Mouse (Mus musculus): ENCODE data around the gene Rbfox3.

Gene Rbfox3

GRCm38 (mm10) chr11:118663305-118663704, 248.1 kb downstream of the Rbfox3 start:
- TF ChIP-seq POU5F1 (IDR thresholded peaks at IDR 0.05; ENCODE audit: borderline replicate concordance, low read length) = no peak
- TF ChIP-seq NANOG (IDR thresholded peaks at IDR 0.05; ENCODE audit: borderline replicate concordance, low read length) = no peak
- TF ChIP-seq CTCF (conservative IDR thresholded peaks at IDR 0.05; ENCODE audit: low read length) = no peak

DNA sequence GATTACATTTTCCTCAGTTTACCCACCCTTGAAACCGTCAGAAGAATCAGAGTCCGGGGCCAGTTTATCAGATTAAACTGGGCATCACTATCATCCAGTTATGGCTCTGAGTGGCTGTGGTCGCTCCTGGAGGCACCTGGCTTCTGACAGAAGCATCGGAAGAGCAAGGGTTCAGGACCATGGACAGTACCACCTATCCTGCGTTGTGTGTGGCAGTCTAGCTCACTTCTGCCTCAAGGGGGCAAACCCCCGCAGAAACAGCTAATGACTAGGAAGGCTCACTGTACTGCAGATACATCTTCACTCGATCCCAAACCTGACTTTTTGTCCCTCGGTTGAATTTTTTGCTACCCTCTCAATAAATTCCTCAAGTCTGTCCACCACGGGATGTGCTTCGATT, 252.1 kb downstream of the Rbfox3 start:
- Histone ChIP-seq H3K4me3 (replicated peaks; ENCODE audit: low read length) (no peak overlapping the region), H3K4me1 (replicated peaks; ENCODE audit: low read depth, low read length) (peaks cover 12% of the 10 kb centered on the region; the same call in 1 of the 2 replicates), H3K27me3 (ENCODE audit: insufficient read depth, low read length) (peaks cover 23% of the 10 kb centered on the region), H3K9me3 (ENCODE audit: low read length) (no peaks in the 10 kb centered on the region), H3K36me3 (ENCODE audit: insufficient read depth, low read length) (no peaks in the 10 kb centered on the region)
- TF ChIP-seq NANOG (IDR thresholded peaks at IDR 0.05; ENCODE audit: borderline replicate concordance, low read length) (no peak), CTCF (conservative IDR thresholded peaks at IDR 0.05; ENCODE audit: low read length) (peak; percentile 28; the same call in 1 of the 2 replicates), POU5F1 (IDR thresholded peaks at IDR 0.05; ENCODE audit: borderline replicate concordance, low read length) (no peak)

More at GRCm38 (mm10) chr11:118663305-118663704, 248.1 kb downstream of the Rbfox3 start:
- peaks cover 23% of the 10 kb centered on the region for H3K27me3 ChIP-seq (ENCODE audit: insufficient read depth, low read length)
- no peaks in the 10 kb centered on the region for H3K9me3 ChIP-seq (ENCODE audit: low read length)
- peaks cover 12% of the 10 kb centered on the region for H3K4me1 ChIP-seq (replicated peaks; ENCODE audit: low read depth, low read length)
- H3K4me3 ChIP-seq (replicated peaks; ENCODE audit: low read length) = no peak overlapping the region
- H3K36me3 ChIP-seq (ENCODE audit: insufficient read depth, low read length) = no peaks in the 10 kb centered on the region

DNA sequence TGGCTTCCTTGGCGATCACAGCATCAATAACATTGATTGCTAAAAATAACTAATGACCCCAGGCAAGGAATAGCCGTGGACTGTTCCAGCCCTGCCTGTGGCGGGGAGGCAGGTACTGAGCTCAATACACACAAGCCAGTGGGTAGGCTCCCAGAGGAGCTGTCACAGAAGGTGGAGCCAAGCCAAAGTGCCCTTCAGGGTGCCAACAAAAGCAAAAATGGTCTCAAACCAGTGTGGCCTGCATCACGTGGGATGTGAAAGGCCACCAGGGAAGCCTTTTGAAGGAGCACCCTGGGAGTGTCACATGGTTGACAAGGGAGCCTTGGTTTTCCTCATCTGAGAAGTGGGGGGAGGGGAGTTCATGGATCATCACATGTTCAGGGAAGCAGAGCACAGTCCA, 255.6 kb downstream of the Rbfox3 start:
- Histone ChIP-seq H3K36me3 (ENCODE audit: insufficient read depth, low read length) (no peaks in the 10 kb centered on the region), H3K4me1 (replicated peaks; ENCODE audit: low read depth, low read length) (peaks cover 14% of the 10 kb centered on the region; the same call in 1 of the 2 replicates), H3K9me3 (ENCODE audit: low read length) (no peaks in the 10 kb centered on the region), H3K27me3 (ENCODE audit: insufficient read depth, low read length) (peaks cover 18% of the 10 kb centered on the region), H3K4me3 (replicated peaks; ENCODE audit: low read length) (no peak overlapping the region)
- no peak for TF ChIP-seq NANOG (IDR thresholded peaks at IDR 0.05; ENCODE audit: borderline replicate concordance, low read length)
- no peak for TF ChIP-seq CTCF (conservative IDR thresholded peaks at IDR 0.05; ENCODE audit: low read length)
- TF ChIP-seq POU5F1 (IDR thresholded peaks at IDR 0.05; ENCODE audit: borderline replicate concordance, low read length) = no peak

DNA sequence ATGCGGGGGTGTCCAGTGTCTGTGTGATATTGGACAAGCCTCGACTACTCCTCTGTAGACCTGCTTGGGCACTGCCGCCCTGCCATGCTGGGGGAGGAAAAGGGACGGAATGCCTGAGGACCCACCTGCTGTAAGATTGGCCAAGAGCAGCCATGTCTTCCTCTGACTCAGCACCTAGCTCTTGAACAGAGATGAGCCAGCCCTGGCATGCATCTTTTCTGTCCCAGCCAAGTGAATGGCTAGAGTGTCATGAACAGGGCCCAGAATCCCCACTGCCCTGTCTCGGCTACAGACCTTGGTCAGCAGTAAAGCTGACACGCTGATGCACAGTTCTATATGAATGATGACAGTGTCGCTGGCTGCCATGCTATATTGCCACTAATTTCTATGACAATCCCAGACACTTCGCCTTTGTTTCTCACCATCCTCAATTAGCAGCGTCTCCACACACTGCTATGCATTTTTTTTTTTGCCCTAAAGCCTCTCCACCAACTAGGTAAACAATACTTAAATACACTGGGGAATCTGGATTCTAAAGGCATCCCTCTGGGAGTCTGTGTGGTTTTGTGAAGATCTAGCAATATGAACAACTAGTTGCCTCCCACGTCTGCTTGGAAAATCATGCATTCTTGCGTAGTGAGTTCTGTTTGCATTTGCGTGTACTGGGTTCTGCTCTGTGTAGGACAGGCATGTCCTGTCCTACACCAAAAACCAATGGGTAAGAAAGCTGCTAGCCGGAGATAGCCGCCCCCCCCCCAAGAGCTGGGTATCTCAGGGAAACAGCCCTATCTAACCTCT, 257.7 kb downstream of the Rbfox3 start:
- Histone ChIP-seq H3K4me1 (replicated peaks; ENCODE audit: low read depth, low read length) (peaks cover 14% of the 10 kb centered on the region; the same call in 1 of the 2 replicates), H3K27me3 (ENCODE audit: insufficient read depth, low read length) (peaks cover 4% of the 10 kb centered on the region; the same call in 1 of the 2 replicates), H3K9me3 (ENCODE audit: low read length) (no peaks in the 10 kb centered on the region), H3K4me3 (replicated peaks; ENCODE audit: low read length) (no peak overlapping the region), H3K36me3 (ENCODE audit: insufficient read depth, low read length) (no peaks in the 10 kb centered on the region)
- TF ChIP-seq POU5F1 (IDR thresholded peaks at IDR 0.05; ENCODE audit: borderline replicate concordance, low read length) = no peak
- TF ChIP-seq NANOG (IDR thresholded peaks at IDR 0.05; ENCODE audit: borderline replicate concordance, low read length) = no peak
- TF ChIP-seq CTCF (conservative IDR thresholded peaks at IDR 0.05; ENCODE audit: low read length) = no peak

- Histone ChIP-seq H3K27me3 (ENCODE audit: insufficient read depth, low read length) (no peaks in the 10 kb centered on the region; the same call in 1 of the 2 replicates), H3K4me3 (replicated peaks; ENCODE audit: low read length) (no peak overlapping the region), H3K4me1 (replicated peaks; ENCODE audit: low read depth, low read length) (peaks cover 14% of the 10 kb centered on the region; the same call in 1 of the 2 replicates), H3K9me3 (ENCODE audit: low read length) (no peaks in the 10 kb centered on the region), H3K36me3 (ENCODE audit: insufficient read depth, low read length) (no peaks in the 10 kb centered on the region)
- TF ChIP-seq NANOG (IDR thresholded peaks at IDR 0.05; ENCODE audit: borderline replicate concordance, low read length) = no peak
- no peak for TF ChIP-seq CTCF (conservative IDR thresholded peaks at IDR 0.05; ENCODE audit: low read length)
- no peak for TF ChIP-seq POU5F1 (IDR thresholded peaks at IDR 0.05; ENCODE audit: borderline replicate concordance, low read length)
Observed at GRCm38 (mm10) chr11:118652401-118653240, 258.8 kb downstream of the Rbfox3 start.

- H3K9me3 ChIP-seq (ENCODE audit: low read length) = no peaks in the 10 kb centered on the region
- TF ChIP-seq NANOG (IDR thresholded peaks at IDR 0.05; ENCODE audit: borderline replicate concordance, low read length) = no peak
- peak; percentile 61 for TF ChIP-seq CTCF (conservative IDR thresholded peaks at IDR 0.05; ENCODE audit: low read length)
- H3K36me3 ChIP-seq (ENCODE audit: insufficient read depth, low read length) = no peaks in the 10 kb centered on the region
- no peak overlapping the region for H3K4me3 ChIP-seq (replicated peaks; ENCODE audit: low read length)
- H3K4me1 ChIP-seq (replicated peaks; ENCODE audit: low read depth, low read length) = no peaks in the 10 kb centered on the region
- H3K27me3 ChIP-seq (ENCODE audit: insufficient read depth, low read length) = no peaks in the 10 kb centered on the region; the same call in 1 of the 2 replicates
Observed at GRCm38 (mm10) chr11:118648369-118648768, 263.0 kb downstream of the Rbfox3 start.

- TF ChIP-seq NANOG (IDR thresholded peaks at IDR 0.05; ENCODE audit: borderline replicate concordance, low read length) (no peak), POU5F1 (IDR thresholded peaks at IDR 0.05; ENCODE audit: borderline replicate concordance, low read length) (no peak), CTCF (conservative IDR thresholded peaks at IDR 0.05; ENCODE audit: low read length) (no peak)
Observed at GRCm38 (mm10) chr11:118646864-118647263, 264.5 kb downstream of the Rbfox3 start.

DNA sequence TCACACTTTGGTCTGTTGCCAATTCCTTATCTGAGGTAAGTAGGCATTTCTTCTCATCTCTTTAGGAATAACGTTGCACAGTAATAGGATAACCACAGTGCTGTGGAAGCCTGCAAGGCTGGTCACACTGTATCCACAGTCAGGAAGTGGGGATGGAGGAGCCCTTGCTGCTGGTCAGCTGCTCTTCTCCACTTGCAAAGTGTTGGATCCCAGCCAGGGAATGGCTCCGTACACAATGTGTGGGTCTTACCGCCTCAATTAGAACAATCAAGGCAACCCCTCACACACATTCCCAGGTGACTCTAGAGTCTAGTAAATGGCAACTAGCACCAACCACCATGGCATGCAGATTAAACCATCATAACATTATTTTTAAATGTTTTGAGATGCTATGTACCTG, 266.2 kb downstream of the Rbfox3 start:
- Histone ChIP-seq H3K4me3 (replicated peaks; ENCODE audit: low read length) (no peak overlapping the region), H3K36me3 (ENCODE audit: insufficient read depth, low read length) (no peaks in the 10 kb centered on the region), H3K9me3 (ENCODE audit: low read length) (no peaks in the 10 kb centered on the region), H3K4me1 (replicated peaks; ENCODE audit: low read depth, low read length) (no peaks in the 10 kb centered on the region), H3K27me3 (ENCODE audit: insufficient read depth, low read length) (peaks cover 8% of the 10 kb centered on the region)
- no peak for TF ChIP-seq NANOG (IDR thresholded peaks at IDR 0.05; ENCODE audit: borderline replicate concordance, low read length)
- no peak for TF ChIP-seq CTCF (conservative IDR thresholded peaks at IDR 0.05; ENCODE audit: low read length)
- no peak for TF ChIP-seq POU5F1 (IDR thresholded peaks at IDR 0.05; ENCODE audit: borderline replicate concordance, low read length)

More at GRCm38 (mm10) chr11:118646864-118647263, 264.5 kb downstream of the Rbfox3 start:
- no peak overlapping the region for H3K4me3 ChIP-seq (replicated peaks; ENCODE audit: low read length)
- H3K4me1 ChIP-seq (replicated peaks; ENCODE audit: low read depth, low read length) = no peaks in the 10 kb centered on the region
- H3K9me3 ChIP-seq (ENCODE audit: low read length) = no peaks in the 10 kb centered on the region
- H3K27me3 ChIP-seq (ENCODE audit: insufficient read depth, low read length) = peaks cover 6% of the 10 kb centered on the region
- H3K36me3 ChIP-seq (ENCODE audit: insufficient read depth, low read length) = no peaks in the 10 kb centered on the region
